Mouse (Mus musculus) cerebellum, postnatal 36 days (tissue): Measurements from ENCODE around the gene Szrd1.
A peak's percentile ranks its signal among the peaks of the same experiment; 100 is the strongest.

ENCODE experiments used
- DNase-seq, 2 experiments: peaks; one replicate each; pipeline ENCODE4 v3.0.0; 2021 to 2022; ENCODE audit warnings: mixed read lengths in 2 of 2

Szrd1 gene

GRCm38 (mm10) chr4:141114521-141114981, 25.0 kb downstream of the Szrd1 start:
- peak in 1 of 2 experiments; percentile 30 for DNase-seq

GRCm38 (mm10) chr4:141113831-141114230, 25.7 kb downstream of the Szrd1 start:
- no peak for DNase-seq

- no peak for DNase-seq
Measured at GRCm38 (mm10) chr4:141108196-141108732, 31.3 kb downstream of the Szrd1 start.

GRCm38 (mm10) chr4:141106526-141107183, 32.9 kb downstream of the Szrd1 start:
- no peak for DNase-seq

- DNase-seq, result no peak
Measured at GRCm38 (mm10) chr4:141101855-141102254, 37.7 kb downstream of the Szrd1 start.

GRCm38 (mm10) chr4:141101291-141101690, 38.3 kb downstream of the Szrd1 start:
- no peak for DNase-seq

GRCm38 (mm10) chr4:141099956-141100355, 39.6 kb downstream of the Szrd1 start:
- DNase-seq, result no peak

GRCm38 (mm10) chr4:141098935-141099334, 40.6 kb downstream of the Szrd1 start:
- no peak for DNase-seq

GRCm38 (mm10) chr4:141096710-141097109, 42.9 kb downstream of the Szrd1 start:
- no peak for DNase-seq

GRCm38 (mm10) chr4:141095016-141095415, 44.6 kb downstream of the Szrd1 start:
- DNase-seq, result no peak

GRCm38 (mm10) chr4:141088714-141089113, 50.9 kb downstream of the Szrd1 start:
- no peak for DNase-seq

GRCm38 (mm10) chr4:141088033-141088432, 51.5 kb downstream of the Szrd1 start, which contains the start of gene Spata21:
Gene Spata21 (plus strand): TSS chr4:141088333.
- no peak for DNase-seq

- DNase-seq, result no peak
Measured at GRCm38 (mm10) chr4:141086862-141087261, 52.7 kb downstream of the Szrd1 start.

GRCm38 (mm10) chr4:141078510-141079137, 61.0 kb downstream of the Szrd1 start:
- peak in 1 of 2 experiments; percentile 14 for DNase-seq

GRCm38 (mm10) chr4:141077681-141078509, 61.7 kb downstream of the Szrd1 start, which contains the start of gene Necap2:
Gene Necap2 (minus strand): TSS chr4:141078357.
- peak; percentile 93 to 95 for DNase-seq

GRCm38 (mm10) chr4:141076761-141077506, 62.6 kb downstream of the Szrd1 start:
- DNase-seq, result no peak

GRCm38 (mm10) chr4:141074109-141074508, 65.5 kb downstream of the Szrd1 start:
- DNase-seq, result no peak

GRCm38 (mm10) chr4:141073661-141074060, 65.9 kb downstream of the Szrd1 start:
- peak; percentile 60 to 66 for DNase-seq

- DNase-seq, result no peak
Measured at GRCm38 (mm10) chr4:141072502-141072901, 67.1 kb downstream of the Szrd1 start.

- DNase-seq, result peak; percentile 64 to 72
Measured at GRCm38 (mm10) chr4:141069731-141070130, 69.8 kb downstream of the Szrd1 start.

- no peak for DNase-seq
Measured at GRCm38 (mm10) chr4:141068655-141069054, 70.9 kb downstream of the Szrd1 start.

GRCm38 (mm10) chr4:141067516-141068046, 72.0 kb downstream of the Szrd1 start:
- peak in 1 of 2 experiments; percentile 31 for DNase-seq
